Mouse (Mus musculus) lung, embryonic 14.5 days (tissue): ENCODE results near the gene Cachd1. TPM values are rescaled to one million over a fixed set of nuclear protein-coding genes. Genes with fewer than 3 reads are reported as not detected.
A peak's percentile ranks its signal among the peaks of the same experiment; 100 is the strongest.

Source experiments
- ATAC-seq: fragments of 200-750 bp; cut with Nextera tagmentation; 2 replicates; pipeline ENCODE4 v1.8.0; 2017; ENCODE audit warnings: mild to moderate bottlenecking, moderate TSS enrichment, moderate library complexity; ENCODE audit not compliant: insufficient read depth
- DNase-seq: peaks from one replicate; pipeline ENCODE4 v3.0.0-alpha.2; 2015
- H3K27ac ChIP-seq: fragments of 300-500 bp; sonication (generic); 2 replicates; pipeline ENCODE4 v1.5.1; 2014; ENCODE audit warnings: low read depth, mild to moderate bottlenecking, moderate library complexity
- H3K27me3 ChIP-seq: fragments of 300-500 bp; sonication (generic); 2 replicates; pipeline ENCODE4 v1.6.1; 2014; ENCODE audit warnings: low read length, control low read depth; ENCODE audit not compliant: insufficient read depth
- H3K36me3 ChIP-seq: fragments of 300-500 bp; sonication (generic); 2 replicates; pipeline ENCODE4 v1.6.1; 2014; ENCODE audit warnings: control low read depth; ENCODE audit not compliant: insufficient read depth
- H3K4me1 ChIP-seq: fragments of 300-500 bp; sonication (generic); 2 replicates; pipeline ENCODE4 v1.6.1; 2014; ENCODE audit warnings: antibody characterized with exemption, control low read depth; ENCODE audit not compliant: insufficient read depth
- H3K4me2 ChIP-seq: fragments of 300-500 bp; sonication (generic); 2 replicates; pipeline ENCODE4 v1.6.1; 2014; ENCODE audit warnings: mild to moderate bottlenecking
- H3K4me3 ChIP-seq: fragments of 300-500 bp; sonication (generic); 2 replicates; pipeline ENCODE4 v1.5.1; 2014; ENCODE audit warnings: low read depth, low read length
- H3K9ac ChIP-seq: fragments of 300-500 bp; sonication (generic); 2 replicates; pipeline ENCODE4 v1.6.1; 2014
- H3K9me3 ChIP-seq: fragments of 300-500 bp; sonication (generic); 2 replicates; pipeline ENCODE4 v1.6.1; 2016; ENCODE audit warnings: low read depth, low read length, control low read depth
- CTCF ChIP-seq: IDR thresholded peaks from 2 replicates; pipeline ENCODE4 v1.5.1; 2016; ENCODE audit warnings: antibody characterized with exemption, low read depth
- WGBS: fragments of 180-500 bp; shearing (Covaris S2); extraction: QIAGEN DNeasy Blood & Tissue Kit; methylation state at CpG from one replicate; pipeline ENCODE4 v1.1.7; 2014; 5-methylcytosine and 5-hydroxymethylcytosine counted together
- polyA plus RNA-seq: library from polyadenylated mRNA; unstranded; fragments of >200 nt; fragmentation: Nextera tagmentation; extraction: Ambion mirVana; gene quantifications from 2 replicates; pipeline ENCODE4 v1.2.1, GENCODE M21; 2014

Gene Cachd1
- polyA plus RNA-seq, 1 experiment from 2014 or later = 27.9 TPM

DNA sequence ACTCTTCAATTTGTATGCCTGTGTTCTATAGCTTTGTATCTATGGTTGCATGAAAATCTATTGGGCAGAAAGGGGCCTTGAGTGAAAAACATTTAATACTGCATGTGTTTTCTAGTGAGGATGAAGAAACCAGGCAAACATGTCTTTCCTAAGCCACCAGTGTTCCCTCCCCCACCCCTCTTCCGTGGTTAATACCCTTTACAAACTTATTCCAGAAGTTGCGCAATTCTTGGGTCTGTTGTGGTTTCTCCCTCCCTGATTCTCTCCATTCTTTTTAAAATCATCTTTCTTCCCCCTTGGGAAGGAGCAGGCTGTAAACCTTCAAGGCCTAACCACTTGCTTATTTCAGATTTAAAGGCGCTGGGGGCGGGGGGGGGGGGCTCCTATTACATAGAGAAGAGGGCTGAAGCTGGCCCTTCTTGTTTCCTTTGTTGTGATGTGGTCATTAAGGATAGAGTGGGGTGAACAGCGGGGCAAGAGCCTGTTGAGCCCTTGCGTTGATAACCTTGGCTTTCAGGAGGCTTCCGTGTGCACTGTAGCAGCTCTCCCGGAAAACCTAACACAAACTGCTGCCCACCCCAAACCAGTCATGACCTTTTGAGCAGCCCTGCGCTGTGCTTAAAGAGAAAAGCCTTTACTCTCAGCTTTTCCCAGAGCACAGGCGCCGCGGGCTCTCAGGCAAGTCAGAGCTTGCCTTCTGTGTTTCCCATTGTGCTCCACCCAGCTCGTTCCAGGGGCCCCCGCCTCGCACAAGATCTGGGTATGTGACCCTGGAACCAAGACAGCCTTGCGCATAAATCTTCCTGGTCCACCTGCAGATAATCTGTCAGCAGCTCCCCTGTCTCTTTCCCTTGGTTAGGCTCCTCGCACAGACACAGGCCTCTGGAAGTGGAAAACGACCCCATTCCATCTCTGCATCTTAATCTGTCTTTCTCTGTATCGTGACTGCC is 109.6 kb downstream of the Cachd1 start:
- WGBS = 10% methylated on average over 19 of the region's 19 CpGs
- peaks cover 23% of the 10 kb centered on the region for H3K4me1 ChIP-seq
- ATAC-seq = peak; percentile 81
- peak; percentile 77 for DNase-seq
- H3K27ac ChIP-seq = peak overlapping the region; percentile 43
- no peak overlapping the region for H3K4me3 ChIP-seq
- no peaks in the 10 kb centered on the region for H3K27me3 ChIP-seq
- peak overlapping the region; percentile 38 for H3K4me2 ChIP-seq
- H3K36me3 ChIP-seq = no peaks in the 10 kb centered on the region
- H3K9me3 ChIP-seq = no peaks in the 10 kb centered on the region
- 0 out of 2 replicates have a peak overlapping the region, but pooled peaks have one; percentile 10 for H3K9ac ChIP-seq
- no peak for TF ChIP-seq CTCF

- H3K9ac ChIP-seq = no peak overlapping the region
- DNase-seq (no peak), ATAC-seq (no peak)
- WGBS = 61% methylated on average over 8 of the region's 8 CpGs
- peaks cover 23% of the 10 kb centered on the region for H3K4me1 ChIP-seq
- H3K27ac ChIP-seq = peak overlapping the region; percentile 43; the same call in 1 of the 2 replicates
- no peak for TF ChIP-seq CTCF
- H3K9me3 ChIP-seq = no peaks in the 10 kb centered on the region
- H3K4me3 ChIP-seq = no peak overlapping the region
- H3K27me3 ChIP-seq = no peaks in the 10 kb centered on the region
- peak overlapping the region; percentile 38 for H3K4me2 ChIP-seq
- no peaks in the 10 kb centered on the region for H3K36me3 ChIP-seq
Measured at GRCm38 (mm10) chr4:100886743-100887416, 110.4 kb downstream of the Cachd1 start.

- no peak for TF ChIP-seq CTCF
Measured at GRCm38 (mm10) chr4:100890106-100890970, 113.9 kb downstream of the Cachd1 start.

DNA sequence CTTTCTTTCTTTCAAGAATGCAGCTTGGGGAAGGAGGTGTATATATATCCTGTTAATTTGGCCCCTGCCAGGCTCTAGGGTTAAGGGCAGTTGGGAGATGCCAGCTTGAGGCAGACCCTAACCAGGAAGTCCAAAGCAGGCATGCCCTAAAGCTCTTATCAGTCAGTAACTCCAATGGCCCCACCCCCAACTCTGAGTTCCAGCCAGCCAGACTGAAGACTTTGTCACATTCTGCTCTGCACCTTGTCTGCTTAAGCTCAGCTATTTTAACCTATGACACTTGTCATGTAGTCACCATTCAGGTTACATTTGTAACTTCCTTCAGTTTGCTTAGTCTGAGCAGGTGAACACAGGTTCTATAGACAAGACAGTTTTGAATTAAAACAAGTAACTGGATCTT is 117.3 kb downstream of the Cachd1 start:
- ATAC-seq = no peak
- Histone ChIP-seq H3K9ac (no peak overlapping the region), H3K36me3 (0 out of 2 replicates have a peak, but pooled peaks cover 11% of the 10 kb centered on the region)

More at GRCm38 (mm10) chr4:100890106-100890970, 113.9 kb downstream of the Cachd1 start:
- no peak overlapping the region for H3K9ac ChIP-seq
- H3K27me3 ChIP-seq = no peaks in the 10 kb centered on the region
- DNase-seq (no peak), ATAC-seq (no peak)
- H3K4me2 ChIP-seq = no peak overlapping the region
- no peaks in the 10 kb centered on the region for H3K36me3 ChIP-seq
- no peaks in the 10 kb centered on the region for H3K9me3 ChIP-seq
- no peak overlapping the region for H3K4me3 ChIP-seq
- peaks cover 21% of the 10 kb centered on the region for H3K4me1 ChIP-seq
- 45% methylated on average over 7 of the region's 7 CpGs for WGBS
- H3K27ac ChIP-seq = no peak overlapping the region

GRCm38 (mm10) chr4:100894142-100894541 is 117.7 kb downstream of the Cachd1 start:
- no peak for TF ChIP-seq CTCF
- Histone ChIP-seq H3K4me3 (no peak overlapping the region), H3K4me1 (no peaks in the 10 kb centered on the region), H3K9ac (no peak overlapping the region), H3K9me3 (no peaks in the 10 kb centered on the region), H3K27ac (no peak overlapping the region), H3K27me3 (no peaks in the 10 kb centered on the region), H3K36me3 (0 out of 2 replicates have a peak, but pooled peaks cover 15% of the 10 kb centered on the region), H3K4me2 (no peak overlapping the region)
- DNase-seq (no peak), ATAC-seq (no peak)
- 75% methylated on average over 2 of the region's 2 CpGs for WGBS

More for the DNA sequence above, 117.3 kb downstream of the Cachd1 start:
- DNase-seq = no peak
- Histone ChIP-seq H3K27ac (no peak overlapping the region), H3K9me3 (no peaks in the 10 kb centered on the region), H3K4me3 (no peak overlapping the region), H3K4me2 (no peak overlapping the region), H3K27me3 (no peaks in the 10 kb centered on the region), H3K4me1 (no peaks in the 10 kb centered on the region)
- no peak for TF ChIP-seq CTCF

DNA sequence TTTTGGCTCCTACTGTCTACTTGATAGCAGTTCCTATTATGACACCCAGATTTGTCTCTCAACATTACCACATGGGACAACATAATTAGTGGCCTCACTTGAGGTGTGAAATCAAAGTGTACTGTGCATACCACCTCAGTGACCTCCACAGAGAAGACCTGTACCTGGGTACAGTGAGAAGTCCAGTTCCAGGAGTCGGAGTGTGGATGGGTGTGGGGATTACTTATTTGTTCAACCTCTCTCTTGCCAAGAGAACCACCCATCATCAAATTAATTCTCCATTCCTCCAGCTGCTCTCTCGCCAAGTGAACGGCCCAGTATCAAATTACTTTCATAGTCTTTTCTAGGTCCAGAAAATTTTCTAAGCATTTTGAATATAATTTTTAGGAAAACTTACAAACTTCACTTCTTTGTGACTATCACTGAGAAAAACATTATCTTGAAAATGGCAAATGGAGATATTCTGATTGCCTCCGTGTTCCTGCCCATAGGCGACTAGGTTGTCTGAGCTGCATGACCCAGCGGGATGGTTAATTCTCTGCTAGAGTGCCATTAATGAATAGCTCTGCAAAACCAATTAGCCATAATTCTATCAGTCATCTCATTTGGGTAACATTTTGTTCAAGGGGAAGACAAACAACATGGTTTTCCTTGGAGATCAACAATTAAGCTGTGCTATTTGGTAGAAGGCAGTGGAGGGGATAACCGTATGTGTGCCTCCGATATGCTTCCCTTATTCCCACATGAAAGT is 120.0 kb downstream of the Cachd1 start:
- Histone ChIP-seq H3K9ac (no peak overlapping the region), H3K27ac (no peak overlapping the region), H3K4me1 (no peaks in the 10 kb centered on the region), H3K9me3 (no peaks in the 10 kb centered on the region), H3K36me3 (0 out of 2 replicates have a peak, but pooled peaks cover 16% of the 10 kb centered on the region), H3K27me3 (no peaks in the 10 kb centered on the region), H3K4me2 (no peak overlapping the region), H3K4me3 (no peak overlapping the region)
- ATAC-seq (no peak), DNase-seq (no peak)
- TF ChIP-seq CTCF = no peak
- 78% methylated on average over 8 of the region's 8 CpGs for WGBS
